ENCODE assay signal across 9 mouse cellular contexts in the genomic region with DNA sequence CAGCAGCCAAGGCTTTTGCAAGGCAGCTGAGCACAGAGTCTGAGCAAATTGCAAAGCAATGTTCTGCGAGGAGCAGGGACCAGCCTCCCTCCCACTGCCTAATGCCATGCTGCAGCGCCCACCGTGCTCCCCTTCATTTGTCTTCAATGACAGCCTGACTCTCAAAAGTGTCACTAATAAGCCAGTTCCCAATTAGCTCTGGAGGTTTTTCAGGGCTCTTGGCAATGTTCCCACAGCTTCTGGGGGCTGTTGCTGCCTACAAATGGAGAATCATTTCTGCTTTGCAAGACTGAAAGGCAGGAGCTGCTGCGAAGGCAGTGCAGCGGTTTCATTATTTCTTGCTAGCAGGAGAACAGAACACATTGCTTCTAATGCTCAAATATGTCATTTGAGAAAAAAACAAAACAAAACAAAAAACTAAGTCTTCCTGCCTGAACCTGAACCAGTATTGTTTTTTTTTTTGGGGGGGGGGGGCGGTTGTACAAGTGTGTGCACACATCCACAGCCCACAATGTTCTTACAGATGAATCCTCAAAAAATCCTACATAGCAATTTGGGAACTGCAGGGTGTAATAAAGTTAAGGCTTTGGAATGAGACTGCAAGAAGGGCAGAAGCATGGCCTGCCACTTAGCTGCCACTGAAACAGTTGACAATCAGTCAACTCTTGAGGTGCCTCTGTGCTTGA.
DNase-seq lines count a peak whose midpoint lies in the region; ATAC-seq lines count a peak whose summit lies in the region.
"Had no signal": no experiment of that assay in that cellular context is flagged by ENCODE, and none has a peak within 500 bp of the region (broad histone marks: within the 10 kb centered on the region; RNA-seq: fewer than 3 reads in every experiment).

No protein-coding gene starts in this region.

- no peak overlapping the region for H3K4me3 ChIP-seq in forebrain, embryonic 14.5 days (ENCODE audit: low read depth, low read length)
- 0 out of 2 replicates have a peak overlapping the region, but pooled peaks have one; percentile 10 for H3K4me3 ChIP-seq in neural tube, embryonic 15.5 days (replicated peaks)

- peak overlapping the region; percentile 32 for H3K4me2 ChIP-seq in forebrain, embryonic 14.5 days (ENCODE audit: low read length)
- H3K4me2 ChIP-seq in neural tube, embryonic 15.5 days, result peak overlapping the region; percentile 42

- no peak for ATAC-seq in cerebellum, adult (ENCODE audit: insufficient number of reproducible peaks, low FRiP score, low TSS enrichment)
- peak; percentile 98 for ATAC-seq in forebrain, embryonic 14.5 days
- ATAC-seq in neural tube, embryonic 15.5 days (ENCODE audit: low FRiP score), result peak; percentile 87
- ATAC-seq in granulocyte monocyte progenitor cell, adult 5-6 weeks (replicated peaks; ENCODE audit: poor library complexity, severe bottlenecking), result no peak

- WGBS in forebrain, embryonic 14.5 days, result 6% methylated on average over 6 of the region's 6 CpGs
- 32% methylated on average over 6 of the region's 6 CpGs for WGBS in neural tube, embryonic 15.5 days

- DNase-seq in cerebellum, postnatal 10 days, result peak; percentile 74 to 76
- peak; percentile 98 for DNase-seq in forebrain, embryonic 14.5 days (ENCODE audit: low spot score)
- peak; percentile 88 to 95 for DNase-seq in layer of hippocampus, postnatal 14 days (ENCODE audit: low spot score in 2 of 2)
- no peak for DNase-seq in urinary bladder, adult 18-20 months (ENCODE audit: low spot score in 2 of 2)
- no peak for DNase-seq in spleen, adult 18-20 months

- H3K4me1 ChIP-seq in forebrain, embryonic 14.5 days (ENCODE audit: control insufficient read depth, insufficient read depth, low read length), result peaks cover 21% of the 10 kb centered on the region
- H3K4me1 ChIP-seq in neural tube, embryonic 15.5 days, result peaks cover 10% of the 10 kb centered on the region

- no peak overlapping the region; the same call in 1 of the 2 replicates for H3K9ac ChIP-seq in forebrain, embryonic 14.5 days (ENCODE audit: low read length)
- no peak overlapping the region for H3K9ac ChIP-seq in neural tube, embryonic 15.5 days (replicated peaks)
- H3K9ac ChIP-seq: liver, embryonic 14.5 days had no signal

- H3K27ac ChIP-seq in forebrain, embryonic 14.5 days (ENCODE audit: low read depth, low read length), result peak overlapping the region; percentile 65
- H3K27ac ChIP-seq in neural tube, embryonic 15.5 days (replicated peaks), result peak overlapping the region; percentile 60
- H3K27ac ChIP-seq: liver, embryonic 14.5 days had no signal

- H3K36me3 ChIP-seq in forebrain, embryonic 14.5 days (ENCODE audit: control insufficient read depth, insufficient read depth, low read length), result no peaks in the 10 kb centered on the region
- no peaks in the 10 kb centered on the region for H3K36me3 ChIP-seq in neural tube, embryonic 15.5 days

- no peaks in the 10 kb centered on the region for H3K27me3 ChIP-seq in forebrain, embryonic 14.5 days (replicated peaks; ENCODE audit: control insufficient read depth, insufficient read depth, low read length)
- no peaks in the 10 kb centered on the region for H3K27me3 ChIP-seq in neural tube, embryonic 15.5 days (replicated peaks)

- no peaks in the 10 kb centered on the region for H3K9me3 ChIP-seq in forebrain, embryonic 14.5 days (replicated peaks; ENCODE audit: control insufficient read depth, low read length)
- no peaks in the 10 kb centered on the region for H3K9me3 ChIP-seq in neural tube, embryonic 15.5 days (replicated peaks)

Comparison
In these comparisons a context has a peak if more than half of its experiments do, and no peak if none do; other contexts are left out.
1. DNase-seq: peak in cerebellum, postnatal 10 days (2 of 2), forebrain, embryonic 14.5 days (single experiment) and layer of hippocampus, postnatal 14 days (2 of 2); none in urinary bladder, adult 18-20 months (0 of 2) and spleen, adult 18-20 months (0 of 2).
2. ATAC-seq: peak in forebrain, embryonic 14.5 days (single experiment) and neural tube, embryonic 15.5 days (single experiment); none in cerebellum, adult (single experiment) and granulocyte monocyte progenitor cell, adult 5-6 weeks (single experiment).